Mouse (Mus musculus) E14TG2a.4 (cell line): ENCODE measurements at regions not wholly inside any gene's neighbourhood (a gene's known extent, or its start where the extent isn't known, plus 50 kb on each side); places are given as distances from the start of the nearest gene placed in this dataset.

Source experiments
- H3K27me3 ChIP-seq: 2 replicates; pipeline ENCODE4 v1.6.1; 2014; ENCODE audit warnings: low read length, control low read depth; ENCODE audit not compliant: insufficient read depth
- H3K36me3 ChIP-seq: 2 replicates; pipeline ENCODE4 v1.6.1; 2014; ENCODE audit warnings: low read length, control low read depth; ENCODE audit not compliant: insufficient read depth
- H3K4me1 ChIP-seq: replicated peaks from 2 replicates; pipeline ENCODE4 v1.6.1; 2014; ENCODE audit warnings: low read depth, low read length, control low read depth
- H3K4me3 ChIP-seq: replicated peaks from 2 replicates; pipeline ENCODE4 v1.5.1; 2014; ENCODE audit warnings: mild to moderate bottlenecking, low read length
- H3K9me3 ChIP-seq: 2 replicates; pipeline ENCODE4 v1.6.1; 2014; ENCODE audit warnings: low read length, control low read depth
- CTCF ChIP-seq: conservative IDR thresholded peaks from 2 replicates; pipeline ENCODE4 v1.5.1; 2014; ENCODE audit warnings: low read length
- NANOG ChIP-seq: IDR thresholded peaks from 2 replicates; pipeline ENCODE4 v1.6.1; 2014; ENCODE audit warnings: borderline replicate concordance, low read length, mixed read lengths
- POU5F1 ChIP-seq: IDR thresholded peaks from 2 replicates; pipeline ENCODE4 v1.6.1; 2014; ENCODE audit warnings: low read length, borderline replicate concordance

- no peak overlapping the region for H3K4me3 ChIP-seq
- TF ChIP-seq CTCF (no peak), NANOG (no peak), POU5F1 (no peak)
- H3K4me1 ChIP-seq, result no peaks in the 10 kb centered on the region
These were observed 96.5 kb downstream of the Atp6v1g3 start for GRCm38 (mm10) chr1:138369953-138370482.

DNA sequence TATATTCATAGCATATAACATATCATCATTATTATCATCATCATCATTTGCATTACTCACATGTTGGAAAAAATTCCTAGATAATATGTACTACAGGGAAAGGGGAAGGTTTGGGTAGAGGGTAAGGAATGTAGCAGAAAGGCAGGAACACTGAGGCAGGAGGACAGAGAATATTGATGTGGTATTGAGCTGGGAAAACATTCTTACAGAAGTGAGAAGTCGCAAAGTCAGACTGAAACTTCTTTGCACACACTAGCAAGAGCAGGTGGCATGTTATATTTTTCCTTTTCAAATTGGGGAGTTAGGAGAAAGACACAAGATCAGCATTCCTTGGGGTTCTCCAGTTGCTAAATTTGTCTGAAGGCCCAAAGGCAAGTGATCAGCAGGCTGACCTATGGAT, 97.9 kb downstream of the Atp6v1g3 start:
- TF ChIP-seq CTCF (no peak), NANOG (no peak), POU5F1 (no peak)
- H3K9me3 ChIP-seq, result no peaks in the 10 kb centered on the region
- no peaks in the 10 kb centered on the region for H3K4me1 ChIP-seq
- no peak overlapping the region for H3K4me3 ChIP-seq
- H3K27me3 ChIP-seq, result no peaks in the 10 kb centered on the region
- H3K36me3 ChIP-seq, result no peaks in the 10 kb centered on the region

More at GRCm38 (mm10) chr1:138369953-138370482, 96.5 kb downstream of the Atp6v1g3 start:
- Histone ChIP-seq H3K27me3 (no peaks in the 10 kb centered on the region), H3K9me3 (no peaks in the 10 kb centered on the region), H3K36me3 (no peaks in the 10 kb centered on the region)

GRCm38 (mm10) chr1:138384146-138384545, 110.6 kb downstream of the Atp6v1g3 start:
- Histone ChIP-seq H3K9me3 (no peaks in the 10 kb centered on the region), H3K4me3 (no peak overlapping the region), H3K27me3 (no peaks in the 10 kb centered on the region), H3K4me1 (no peaks in the 10 kb centered on the region; the same call in 1 of the 2 replicates), H3K36me3 (no peaks in the 10 kb centered on the region)
- no peak for TF ChIP-seq NANOG
- no peak for TF ChIP-seq CTCF
- no peak for TF ChIP-seq POU5F1

DNA sequence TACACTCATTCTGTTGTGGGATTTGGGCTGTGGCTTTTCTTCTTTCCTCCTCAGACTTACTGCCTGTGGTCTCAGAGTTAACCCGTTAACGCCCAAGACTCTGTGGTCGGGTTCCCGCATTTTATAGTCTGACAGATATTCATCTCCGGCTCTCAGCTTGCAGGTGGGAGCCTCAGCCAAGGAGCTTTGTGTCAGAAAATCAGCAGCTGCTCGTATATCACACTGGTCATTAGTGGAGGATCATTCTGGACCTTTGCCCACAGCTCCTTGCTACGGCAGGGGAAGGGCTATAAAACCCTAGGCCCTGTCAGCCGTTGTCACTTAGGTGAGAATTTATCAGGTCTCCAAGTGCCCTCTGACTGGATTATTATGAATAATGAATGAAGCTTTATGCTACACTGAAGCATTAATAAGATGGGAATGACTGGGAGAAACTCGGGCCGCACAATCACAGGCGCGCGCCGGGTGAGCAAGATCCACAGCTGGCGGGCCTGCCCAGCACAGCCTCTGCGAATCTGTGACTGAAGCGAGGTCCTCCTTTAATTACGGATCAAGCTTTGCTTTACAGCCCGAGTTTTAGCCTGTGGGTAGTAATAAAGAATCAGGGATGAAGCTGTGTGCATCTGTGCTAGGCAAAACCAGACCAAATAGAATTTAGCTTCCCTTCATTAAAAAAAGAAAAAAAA, 111.8 kb downstream of the Atp6v1g3 start:
- TF ChIP-seq POU5F1 (no peak), CTCF (no peak), NANOG (no peak)
- no peaks in the 10 kb centered on the region for H3K36me3 ChIP-seq
- H3K4me1 ChIP-seq, result no peaks in the 10 kb centered on the region; the same call in 1 of the 2 replicates
- H3K4me3 ChIP-seq, result peak overlapping the region; percentile 54
- H3K27me3 ChIP-seq, result no peaks in the 10 kb centered on the region
- no peaks in the 10 kb centered on the region for H3K9me3 ChIP-seq

DNA sequence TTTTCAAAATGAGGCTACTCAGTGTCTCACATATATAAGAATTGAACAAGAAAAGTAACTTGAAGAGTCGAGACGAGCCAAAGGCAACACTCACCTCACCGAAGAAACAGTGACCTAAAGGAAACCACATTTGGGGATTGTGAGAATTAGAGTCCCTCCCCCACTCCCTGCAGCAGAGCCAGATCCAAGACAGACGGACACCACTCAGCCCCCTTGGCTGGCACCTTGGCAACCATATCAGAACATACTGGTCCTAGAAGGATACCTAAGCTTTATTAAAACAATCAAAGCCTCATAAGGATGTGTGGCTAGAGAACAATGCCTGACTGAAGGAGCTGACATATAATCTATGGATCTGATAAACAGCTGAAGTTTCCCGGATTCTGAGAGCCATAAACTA, 112.5 kb downstream of the Atp6v1g3 start:
- Histone ChIP-seq H3K9me3 (no peaks in the 10 kb centered on the region), H3K27me3 (no peaks in the 10 kb centered on the region), H3K36me3 (no peaks in the 10 kb centered on the region), H3K4me1 (no peaks in the 10 kb centered on the region; the same call in 1 of the 2 replicates), H3K4me3 (no peak overlapping the region)
- TF ChIP-seq POU5F1 (no peak), NANOG (no peak)

- Histone ChIP-seq H3K36me3 (no peaks in the 10 kb centered on the region), H3K27me3 (no peaks in the 10 kb centered on the region), H3K4me1 (no peaks in the 10 kb centered on the region; the same call in 1 of the 2 replicates), H3K4me3 (no peak overlapping the region), H3K9me3 (no peaks in the 10 kb centered on the region)
- TF ChIP-seq POU5F1, result no peak
- TF ChIP-seq NANOG, result no peak
- no peak for TF ChIP-seq CTCF
These were observed 115.1 kb downstream of the Atp6v1g3 start for GRCm38 (mm10) chr1:138388634-138389033.

- Histone ChIP-seq H3K4me3 (no peak overlapping the region), H3K4me1 (no peaks in the 10 kb centered on the region; the same call in 1 of the 2 replicates), H3K27me3 (no peaks in the 10 kb centered on the region), H3K36me3 (no peaks in the 10 kb centered on the region), H3K9me3 (no peaks in the 10 kb centered on the region)
- TF ChIP-seq NANOG (no peak), CTCF (no peak), POU5F1 (no peak)
These were observed 116.1 kb downstream of the Atp6v1g3 start for GRCm38 (mm10) chr1:138389676-138390075.

DNA sequence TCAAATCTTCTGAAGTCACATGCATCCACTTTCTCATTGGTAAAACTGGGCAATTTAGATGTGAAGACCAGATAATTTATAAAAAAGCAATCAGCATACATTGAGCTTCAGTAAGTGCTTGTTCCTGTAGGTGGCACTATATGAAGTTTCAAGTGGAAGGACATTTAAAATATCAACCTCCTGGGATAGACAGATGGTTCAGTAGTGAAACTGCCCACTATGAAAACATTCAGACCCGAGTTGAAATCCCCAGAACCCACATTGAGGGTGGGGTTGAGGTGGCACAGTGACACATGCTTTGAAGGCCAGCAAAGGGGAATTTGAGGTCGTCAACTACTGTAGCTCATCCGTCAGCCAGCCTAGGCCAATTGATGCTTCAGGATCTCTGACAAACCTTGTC, 145.1 kb downstream of the Atp6v1g3 start:
- TF ChIP-seq NANOG, result no peak
- TF ChIP-seq CTCF, result 0 out of 2 replicates have a peak, but pooled peaks have one; percentile 11
- TF ChIP-seq POU5F1, result no peak
- Histone ChIP-seq H3K9me3 (no peaks in the 10 kb centered on the region), H3K4me3 (no peak overlapping the region), H3K27me3 (no peaks in the 10 kb centered on the region), H3K36me3 (no peaks in the 10 kb centered on the region), H3K4me1 (no peaks in the 10 kb centered on the region)

DNA sequence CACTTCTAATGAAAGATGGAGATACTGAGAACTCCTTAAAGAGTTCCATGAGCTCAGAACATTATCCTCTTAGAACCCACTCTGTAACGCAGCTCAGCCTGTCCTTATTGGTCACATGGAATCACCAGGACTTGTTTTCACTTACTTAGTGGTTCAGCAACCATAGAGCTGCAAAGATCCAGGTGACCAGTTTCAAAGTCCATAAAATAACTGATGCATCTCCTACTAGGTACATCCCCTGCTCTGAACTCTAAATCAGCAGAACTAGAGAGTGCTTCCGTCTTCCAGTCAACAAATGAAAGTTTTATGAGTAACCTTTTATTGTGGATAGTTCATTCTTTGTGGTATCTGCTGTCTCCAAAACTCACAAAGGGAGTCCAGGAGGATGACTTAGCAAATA, 153.9 kb downstream of the Atp6v1g3 start:
- Histone ChIP-seq H3K4me1 (no peaks in the 10 kb centered on the region), H3K27me3 (no peaks in the 10 kb centered on the region), H3K36me3 (no peaks in the 10 kb centered on the region), H3K4me3 (no peak overlapping the region), H3K9me3 (no peaks in the 10 kb centered on the region)
- TF ChIP-seq CTCF, result no peak
- TF ChIP-seq NANOG, result no peak
- TF ChIP-seq POU5F1, result no peak
